Mouse (Mus musculus): Measurements from ENCODE around the gene Gm11099.

Gm11099 gene

GRCm38 (mm10) chr2:58859134-58859533 is at the start of gene Gm11099:
Gene Gm11099, plus strand, starts transcription at chr2:58859434.
- DNase-seq = no peak

- no peak for DNase-seq
Measured at GRCm38 (mm10) chr2:58812941-58813340, 46.3 kb upstream of the Gm11099 start.

GRCm38 (mm10) chr2:58828910-58829600 is 30.2 kb upstream of the Gm11099 start:
- no peak for DNase-seq

- no peak for DNase-seq
Measured at GRCm38 (mm10) chr2:58829981-58830742, 29.1 kb upstream of the Gm11099 start.

GRCm38 (mm10) chr2:58832253-58832980 is 26.8 kb upstream of the Gm11099 start:
- no peak for DNase-seq

- DNase-seq = no peak
Measured at GRCm38 (mm10) chr2:58841021-58841420, 18.2 kb upstream of the Gm11099 start.

GRCm38 (mm10) chr2:58842443-58842842 is 16.8 kb upstream of the Gm11099 start:
- no peak for DNase-seq

- DNase-seq = no peak
Measured at GRCm38 (mm10) chr2:58844499-58844898, 14.7 kb upstream of the Gm11099 start.

GRCm38 (mm10) chr2:58879876-58880275 is 20.6 kb downstream of the Gm11099 start:
- no peak for DNase-seq

GRCm38 (mm10) chr2:58905057-58905456 is 45.8 kb downstream of the Gm11099 start:
- DNase-seq = no peak

GRCm38 (mm10) chr2:58906814-58907516 is 47.7 kb downstream of the Gm11099 start:
- no peak for DNase-seq

- no peak for DNase-seq
Measured at GRCm38 (mm10) chr2:58912339-58912738, 53.1 kb downstream of the Gm11099 start.

GRCm38 (mm10) chr2:58918351-58918750 is 59.1 kb downstream of the Gm11099 start:
- no peak for DNase-seq

GRCm38 (mm10) chr2:58925551-58925950 is 66.3 kb downstream of the Gm11099 start:
- DNase-seq = no peak

GRCm38 (mm10) chr2:58941361-58941760 is 82.1 kb downstream of the Gm11099 start:
- no peak for DNase-seq

- no peak for DNase-seq
Measured at GRCm38 (mm10) chr2:58948796-58949195, 89.6 kb downstream of the Gm11099 start.

- no peak for DNase-seq
Measured at GRCm38 (mm10) chr2:58952101-58952500, 92.9 kb downstream of the Gm11099 start.

GRCm38 (mm10) chr2:58956351-58956750 is 97.1 kb downstream of the Gm11099 start:
- no peak for DNase-seq

GRCm38 (mm10) chr2:58956770-58957300 is 97.6 kb downstream of the Gm11099 start:
- no peak for DNase-seq

Data from B cell, adult 2 months (primary cell).